Mouse (Mus musculus): ENCODE data around the gene Ccp110. TPM values are rescaled to one million over a fixed set of nuclear protein-coding genes. Genes with fewer than 3 reads are reported as not detected.

Ccp110 gene
- polyA plus RNA-seq, 1 experiment, result 1.5 TPM

GRCm38 (mm10) chr7:118766119-118766833 lies 53.9 kb downstream of the Ccp110 start:
- Histone ChIP-seq H3K27me3 (ENCODE audit: control insufficient read depth, insufficient read depth, low read length) (no peaks in the 10 kb centered on the region), H3K4me3 (ENCODE audit: extremely low read depth, insufficient read depth, insufficient read length) (no peak overlapping the region), H3K36me3 (ENCODE audit: control insufficient read depth, insufficient read depth, low read length) (peaks cover 9% of the 10 kb centered on the region), H3K27ac (ENCODE audit: insufficient read depth, low read length) (no peak overlapping the region), H3K4me1 (ENCODE audit: control insufficient read depth, insufficient read depth, insufficient read length) (no peaks in the 10 kb centered on the region)
- TF ChIP-seq CTCF (IDR thresholded peaks at IDR 0.05; ENCODE audit: extremely low read depth, insufficient read depth, insufficient read length, insufficient replicate concordance) (peak; percentile 79; the same call in 1 of the 2 replicates), POLR2A (IDR thresholded peaks at IDR 0.05; ENCODE audit: low read depth, low read length) (no peak)
- DNase-seq (ENCODE audit: low read depth in 1 of 2, low spot score in 2 of 2), result peak; percentile 42 to 52
- WGBS, result 64% methylated on average over 18 of the region's 18 CpGs

GRCm38 (mm10) chr7:118766834-118767224 lies 54.5 kb downstream of the Ccp110 start:
- WGBS, result 98% methylated on average over 5 of the region's 5 CpGs
- TF ChIP-seq POLR2A (IDR thresholded peaks at IDR 0.05; ENCODE audit: low read depth, low read length) (no peak), CTCF (IDR thresholded peaks at IDR 0.05; ENCODE audit: extremely low read depth, insufficient read depth, insufficient read length, insufficient replicate concordance) (no peak)
- no peaks in the 10 kb centered on the region for H3K4me1 ChIP-seq (ENCODE audit: control insufficient read depth, insufficient read depth, insufficient read length)
- H3K36me3 ChIP-seq (ENCODE audit: control insufficient read depth, insufficient read depth, low read length), result peaks cover 9% of the 10 kb centered on the region
- H3K27ac ChIP-seq (ENCODE audit: insufficient read depth, low read length), result no peak overlapping the region
- H3K27me3 ChIP-seq (ENCODE audit: control insufficient read depth, insufficient read depth, low read length), result no peaks in the 10 kb centered on the region
- H3K4me3 ChIP-seq (ENCODE audit: extremely low read depth, insufficient read depth, insufficient read length), result no peak overlapping the region
- no peak for DNase-seq (ENCODE audit: low read depth in 1 of 2, low spot score in 2 of 2)

- Histone ChIP-seq H3K4me3 (ENCODE audit: extremely low read depth, insufficient read depth, insufficient read length) (no peak overlapping the region), H3K27me3 (ENCODE audit: control insufficient read depth, insufficient read depth, low read length) (no peaks in the 10 kb centered on the region), H3K27ac (ENCODE audit: insufficient read depth, low read length) (no peak overlapping the region), H3K4me1 (ENCODE audit: control insufficient read depth, insufficient read depth, insufficient read length) (no peaks in the 10 kb centered on the region), H3K36me3 (ENCODE audit: control insufficient read depth, insufficient read depth, low read length) (peaks cover 7% of the 10 kb centered on the region)
- TF ChIP-seq CTCF (IDR thresholded peaks at IDR 0.05; ENCODE audit: extremely low read depth, insufficient read depth, insufficient read length, insufficient replicate concordance), result no peak
- no peak for TF ChIP-seq POLR2A (IDR thresholded peaks at IDR 0.05; ENCODE audit: low read depth, low read length)
- 92% methylated on average over 8 of the region's 8 CpGs for WGBS
- no peak for DNase-seq (ENCODE audit: low read depth in 1 of 2, low spot score in 2 of 2)
These were observed 56.9 kb downstream of the Ccp110 start for GRCm38 (mm10) chr7:118769208-118769607.

DNA sequence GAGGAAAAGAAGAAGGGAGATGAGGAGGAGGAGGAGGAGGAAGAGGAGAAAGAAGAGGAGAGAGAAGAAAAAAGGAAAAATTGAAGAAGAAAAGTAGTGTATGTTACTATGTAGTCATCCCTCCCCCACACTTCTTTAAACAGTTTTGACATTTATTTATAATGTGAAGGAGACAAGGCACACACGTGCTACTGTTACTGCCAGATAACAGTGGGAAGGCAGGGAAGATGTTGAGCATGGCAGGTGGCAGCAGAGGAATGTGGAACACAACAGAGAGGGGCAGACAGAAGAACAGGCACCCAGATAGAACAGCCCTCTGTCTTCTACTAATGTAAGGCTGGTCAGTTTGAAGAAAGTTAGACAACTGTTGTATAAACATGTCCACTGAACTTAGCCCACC lies 57.3 kb downstream of the Ccp110 start:
- Histone ChIP-seq H3K4me1 (ENCODE audit: control insufficient read depth, insufficient read depth, insufficient read length) (no peaks in the 10 kb centered on the region), H3K27ac (ENCODE audit: insufficient read depth, low read length) (no peak overlapping the region), H3K4me3 (ENCODE audit: extremely low read depth, insufficient read depth, insufficient read length) (no peak overlapping the region), H3K36me3 (ENCODE audit: control insufficient read depth, insufficient read depth, low read length) (peaks cover 8% of the 10 kb centered on the region), H3K27me3 (ENCODE audit: control insufficient read depth, insufficient read depth, low read length) (no peaks in the 10 kb centered on the region)
- DNase-seq (ENCODE audit: low read depth in 1 of 2, low spot score in 2 of 2), result no peak
- WGBS, result 62% methylated on average over 1 of the region's 1 CpGs
- TF ChIP-seq POLR2A (IDR thresholded peaks at IDR 0.05; ENCODE audit: low read depth, low read length), result no peak

- peaks cover 7% of the 10 kb centered on the region; the same call in 1 of the 2 replicates for H3K36me3 ChIP-seq (ENCODE audit: control insufficient read depth, insufficient read depth, low read length)
- no peaks in the 10 kb centered on the region for H3K27me3 ChIP-seq (ENCODE audit: control insufficient read depth, insufficient read depth, low read length)
- no peak for DNase-seq (ENCODE audit: low read depth in 1 of 2, low spot score in 2 of 2)
- WGBS, result 95% methylated on average over 12 of the region's 12 CpGs
- H3K4me3 ChIP-seq (ENCODE audit: extremely low read depth, insufficient read depth, insufficient read length), result no peak overlapping the region
- H3K4me1 ChIP-seq (ENCODE audit: control insufficient read depth, insufficient read depth, insufficient read length), result 0 out of 2 replicates have a peak, but pooled peaks cover 2% of the 10 kb centered on the region
- H3K27ac ChIP-seq (ENCODE audit: insufficient read depth, low read length), result no peak overlapping the region
- no peak for TF ChIP-seq POLR2A (IDR thresholded peaks at IDR 0.05; ENCODE audit: low read depth, low read length)
These were observed 60.7 kb downstream of the Ccp110 start for GRCm38 (mm10) chr7:118773027-118773426.

DNA sequence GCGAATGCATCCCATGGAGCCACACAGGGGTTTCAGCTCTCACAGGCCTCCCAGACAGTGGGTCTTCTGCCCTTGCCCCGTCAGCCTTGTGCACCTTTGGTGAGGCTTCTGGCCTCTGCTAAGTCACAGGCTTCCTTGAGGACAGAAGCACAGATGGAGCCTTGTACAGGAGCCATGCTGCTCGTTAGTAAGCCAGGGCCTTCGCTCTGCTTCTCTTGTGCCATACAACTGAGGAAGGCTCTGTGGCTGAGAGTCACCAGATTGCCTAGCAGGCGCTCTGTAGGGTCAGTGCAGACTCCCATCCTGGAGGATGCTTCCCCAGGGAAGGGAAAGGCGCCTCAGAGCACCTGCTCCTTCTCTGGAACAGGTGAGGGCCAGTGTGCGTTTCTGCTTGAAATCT lies 63.6 kb downstream of the Ccp110 start:
- no peak for DNase-seq (ENCODE audit: low read depth in 1 of 2, low spot score in 2 of 2)
- Histone ChIP-seq H3K27ac (ENCODE audit: insufficient read depth, low read length) (no peak overlapping the region), H3K36me3 (ENCODE audit: control insufficient read depth, insufficient read depth, low read length) (peaks cover 12% of the 10 kb centered on the region; the same call in 1 of the 2 replicates), H3K27me3 (ENCODE audit: control insufficient read depth, insufficient read depth, low read length) (no peaks in the 10 kb centered on the region), H3K4me3 (ENCODE audit: extremely low read depth, insufficient read depth, insufficient read length) (no peak overlapping the region), H3K4me1 (ENCODE audit: control insufficient read depth, insufficient read depth, insufficient read length) (0 out of 2 replicates have a peak, but pooled peaks cover 2% of the 10 kb centered on the region)
- 73% methylated on average over 7 of the region's 7 CpGs for WGBS
- no peak for TF ChIP-seq POLR2A (IDR thresholded peaks at IDR 0.05; ENCODE audit: low read depth, low read length)
- TF ChIP-seq CTCF (IDR thresholded peaks at IDR 0.05; ENCODE audit: extremely low read depth, insufficient read depth, insufficient read length, insufficient replicate concordance), result no peak

GRCm38 (mm10) chr7:118776491-118776890 lies 64.1 kb downstream of the Ccp110 start:
- 62% methylated on average over 9 of the region's 9 CpGs for WGBS
- H3K4me1 ChIP-seq (ENCODE audit: control insufficient read depth, insufficient read depth, insufficient read length), result 0 out of 2 replicates have a peak, but pooled peaks cover 2% of the 10 kb centered on the region

More at GRCm38 (mm10) chr7:118776491-118776890, 64.1 kb downstream of the Ccp110 start:
- H3K4me3 ChIP-seq (ENCODE audit: extremely low read depth, insufficient read depth, insufficient read length), result no peak overlapping the region
- H3K27ac ChIP-seq (ENCODE audit: insufficient read depth, low read length), result no peak overlapping the region
- peaks cover 12% of the 10 kb centered on the region; the same call in 1 of the 2 replicates for H3K36me3 ChIP-seq (ENCODE audit: control insufficient read depth, insufficient read depth, low read length)
- TF ChIP-seq POLR2A (IDR thresholded peaks at IDR 0.05; ENCODE audit: low read depth, low read length) (no peak), CTCF (IDR thresholded peaks at IDR 0.05; ENCODE audit: extremely low read depth, insufficient read depth, insufficient read length, insufficient replicate concordance) (no peak)
- no peak for DNase-seq (ENCODE audit: low read depth in 1 of 2, low spot score in 2 of 2)
- H3K27me3 ChIP-seq (ENCODE audit: control insufficient read depth, insufficient read depth, low read length), result no peaks in the 10 kb centered on the region
